Mouse (Mus musculus) brain, embryonic 14.5 days (tissue): ENCODE data around the gene Ccar1. TPM values are rescaled to one million over a fixed set of nuclear protein-coding genes. Genes with fewer than 3 reads are reported as not detected.
"Not testable (repeated sequence)": the region's sequence is repeated elsewhere in the genome, so short reads cannot be mapped to it uniquely, and the experiment has no call there.

Source experiments
- DNase-seq: peaks from one replicate; pipeline ENCODE4 v3.0.0-alpha.2; 2011; ENCODE audit warnings: low read depth
- CTCF ChIP-seq: fragments of 200-500 bp; IDR thresholded peaks from 2 replicates; pipeline ENCODE4 v1.5.1; 2012; ENCODE audit warnings: inconsistent platforms, mild to moderate bottlenecking, moderate library complexity, borderline replicate concordance; ENCODE audit not compliant: insufficient read depth, insufficient read length; ENCODE audit errors: extremely low read depth
- POLR2A ChIP-seq: fragments of 200-500 bp; IDR thresholded peaks from 2 replicates; pipeline ENCODE4 v1.6.1; 2012; ENCODE audit warnings: mild to moderate bottlenecking, inconsistent platforms, borderline replicate concordance; ENCODE audit not compliant: poor library complexity, insufficient read depth, insufficient read length, severe bottlenecking; ENCODE audit errors: extremely low read depth
- polyA plus RNA-seq: library from polyadenylated mRNA; depleted of rRNA; stranded (reverse); fragments of >200 nt; gene quantifications from 2 replicates; pipeline ENCODE4 v1.2.3, GENCODE M21; 2012

The Ccar1 gene
- polyA plus RNA-seq, 1 experiment, result 95.7 TPM

DNA sequence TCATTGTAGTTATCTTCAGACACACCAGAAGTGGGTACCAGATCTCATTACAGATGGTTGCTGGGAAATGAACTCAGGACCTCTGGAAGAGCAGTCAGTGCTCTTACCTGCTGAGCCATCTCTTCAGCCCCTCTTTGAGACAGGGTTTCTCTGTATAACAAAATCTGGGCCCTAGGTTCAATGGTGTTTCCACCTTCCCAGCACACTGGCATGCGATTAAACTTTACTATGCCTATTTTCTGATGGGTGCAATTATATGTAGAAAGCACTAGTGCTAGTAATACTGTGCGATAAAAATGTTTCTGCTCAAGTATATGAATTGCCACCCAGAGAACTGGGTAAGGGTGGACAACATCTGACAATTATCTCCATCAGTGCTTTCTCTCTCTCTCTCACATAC, 11.2 kb upstream of the Ccar1 start:
- TF ChIP-seq CTCF (no peak), POLR2A (no peak)
- no peak for DNase-seq

GRCm38 (mm10) chr10:62794221-62794620, 2.1 kb upstream of the Ccar1 start:
- DNase-seq, result no peak
- TF ChIP-seq POLR2A (no peak), CTCF (no peak)

GRCm38 (mm10) chr10:62793091-62793453, 986 bp upstream of the Ccar1 start:
- DNase-seq, result peak; percentile 32
- TF ChIP-seq CTCF, result no peak
- no peak for TF ChIP-seq POLR2A

DNA sequence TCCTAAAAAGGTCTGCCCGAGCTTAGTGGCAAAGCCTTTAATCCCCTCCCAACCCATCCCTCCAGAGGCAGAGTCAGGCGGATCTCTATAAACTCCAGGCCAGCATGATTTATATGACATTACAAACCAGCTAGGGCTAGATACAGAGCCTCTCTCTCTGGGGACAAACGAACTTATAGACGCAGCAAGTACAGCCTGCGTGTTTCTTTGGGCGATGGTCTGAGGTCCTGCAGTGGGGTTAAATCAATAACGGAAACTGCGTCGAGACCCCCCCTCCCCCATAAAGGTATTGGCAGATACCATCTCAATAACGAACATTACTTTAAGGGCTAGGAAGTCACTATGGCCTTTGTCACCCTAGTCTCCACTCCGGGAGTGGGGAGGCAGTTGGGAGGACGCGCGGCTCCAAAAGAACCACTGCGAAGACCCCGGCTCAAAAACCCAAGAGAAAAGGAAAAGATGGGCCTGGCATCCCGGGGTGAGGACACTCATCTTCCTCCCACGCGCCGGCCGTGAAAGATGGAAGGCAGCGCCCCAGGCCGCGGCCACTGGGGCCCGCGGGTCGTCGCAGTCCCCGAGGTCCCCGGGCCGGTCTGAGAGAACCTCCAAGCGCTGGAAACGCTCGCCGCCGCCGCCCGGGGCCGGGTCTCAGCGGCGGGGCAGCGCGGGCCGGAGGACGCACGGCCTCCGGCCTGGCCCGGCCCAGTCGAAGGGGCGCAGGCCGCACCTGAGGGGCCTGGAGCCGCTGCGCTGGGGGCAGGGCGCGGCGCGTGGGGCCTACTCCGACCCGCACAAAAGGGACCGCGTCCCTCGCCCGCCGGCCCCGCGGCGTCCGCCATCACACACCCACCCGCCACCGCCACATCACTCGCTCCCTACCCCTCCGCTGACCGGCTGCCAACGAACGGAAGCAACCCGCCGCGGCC, 572 bp downstream of the Ccar1 start:
- no peak for TF ChIP-seq CTCF
- TF ChIP-seq POLR2A, result no peak
- DNase-seq, result peak; percentile 39

DNA sequence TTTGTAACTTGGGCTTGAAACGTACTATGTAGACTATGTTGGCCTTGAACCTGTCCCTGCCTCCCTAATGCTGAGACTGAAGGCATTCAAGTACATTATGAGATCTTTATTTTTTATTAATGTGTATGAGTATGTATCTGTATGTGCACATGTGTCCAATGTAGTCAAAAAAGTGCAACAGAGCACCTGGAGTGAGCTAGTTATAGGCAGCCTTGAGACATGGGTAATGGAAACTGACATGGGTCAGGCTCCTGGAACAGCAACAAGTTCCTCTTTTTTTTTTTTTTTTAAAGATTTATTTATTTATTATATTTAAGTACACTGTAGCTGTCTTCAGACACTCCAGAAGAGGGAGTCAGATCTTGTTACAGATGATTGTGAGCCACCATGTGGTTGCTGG, 10.3 kb downstream of the Ccar1 start:
- DNase-seq, result not testable (repeated sequence)

- TF ChIP-seq POLR2A (no peak), CTCF (no peak)
- DNase-seq, result no peak
Measured at GRCm38 (mm10) chr10:62750781-62751180, 41.3 kb downstream of the Ccar1 start.

DNA sequence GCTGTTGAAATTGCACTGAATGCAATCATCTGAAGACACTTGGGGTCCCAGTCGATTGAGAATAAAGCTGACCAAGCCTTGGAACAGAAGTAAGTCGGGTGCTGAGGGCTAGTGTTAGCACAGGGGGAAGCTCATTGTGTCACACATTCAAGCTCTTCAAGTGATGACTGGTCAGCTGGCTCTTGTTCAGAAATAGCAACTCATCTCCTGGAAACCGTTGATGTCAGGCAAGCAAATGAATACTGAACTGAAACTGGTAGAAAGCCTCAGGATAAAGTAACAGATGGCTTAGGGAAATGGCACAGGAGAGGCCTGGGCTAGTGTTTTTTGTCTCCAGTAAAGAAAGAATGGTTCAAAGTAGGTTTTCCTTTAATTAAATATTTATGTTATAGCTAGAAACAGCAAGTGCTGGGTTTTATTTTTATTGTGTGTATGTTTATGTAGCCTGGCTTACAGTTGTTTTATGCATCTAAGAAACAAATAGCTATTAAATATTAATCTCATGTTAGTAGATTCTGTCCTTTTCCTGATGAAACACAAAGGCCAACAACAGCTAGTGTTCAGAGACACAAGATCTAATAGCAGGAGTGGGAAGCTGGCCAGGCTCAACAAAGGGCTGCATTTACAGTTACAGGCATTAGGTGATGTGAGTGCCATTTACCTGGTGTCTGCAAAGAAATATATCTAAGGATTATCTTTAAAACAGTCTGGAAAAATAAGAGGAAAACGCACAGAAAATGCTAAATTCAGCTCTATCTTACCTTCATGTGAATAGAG, 51.9 kb downstream of the Ccar1 start:
- TF ChIP-seq POLR2A, result no peak
- peak; percentile 88 for DNase-seq

- no peak for DNase-seq
- TF ChIP-seq POLR2A, result no peak
- no peak for TF ChIP-seq CTCF
Measured at GRCm38 (mm10) chr10:62736965-62737688, 55.0 kb downstream of the Ccar1 start.

- TF ChIP-seq CTCF (no peak), POLR2A (no peak)
- no peak for DNase-seq
Measured at GRCm38 (mm10) chr10:62730826-62731225, 61.3 kb downstream of the Ccar1 start.

- peak; percentile 84 for DNase-seq
- TF ChIP-seq POLR2A (no peak), CTCF (peak; percentile 32; the same call in 1 of the 2 replicates)
Measured at GRCm38 (mm10) chr10:62725771-62726687, 66.1 kb downstream of the Ccar1 start, which contains the start of gene Stox1. Gene Stox1, minus strand, starts transcription at chr10:62726128.
